Mouse (Mus musculus) midbrain, postnatal 0 days (tissue): ENCODE results near the gene Fastkd5. TPM values are rescaled to one million over a fixed set of nuclear protein-coding genes. Genes with fewer than 3 reads are reported as not detected.
A peak's percentile ranks its signal among the peaks of the same experiment; 100 is the strongest.

Source experiments
- ATAC-seq: fragments of 200-750 bp; cut with Nextera tagmentation; 2 replicates; pipeline ENCODE4 v1.8.0; 2017; ENCODE audit warnings: moderate number of reproducible peaks, mild to moderate bottlenecking, moderate TSS enrichment, moderate library complexity; ENCODE audit not compliant: low FRiP score
- DNase-seq: peaks from one replicate; pipeline ENCODE4 v3.0.0-alpha.2; 2015; ENCODE audit warnings: low spot score
- H3K27ac ChIP-seq: fragments of 300-500 bp; sonication (generic); 2 replicates; pipeline ENCODE4 v1.5.1; 2014; ENCODE audit warnings: low read depth, mild to moderate bottlenecking, low read length, mixed read lengths
- H3K27me3 ChIP-seq: fragments of 300-500 bp; sonication (generic); 2 replicates; pipeline ENCODE4 v1.6.1; 2014; ENCODE audit warnings: low read length, control low read depth, mixed read lengths; ENCODE audit not compliant: insufficient read depth
- H3K36me3 ChIP-seq: fragments of 300-500 bp; sonication (generic); 2 replicates; pipeline ENCODE4 v1.6.1; 2014; ENCODE audit warnings: low read length, control low read depth, mixed read lengths; ENCODE audit not compliant: insufficient read depth
- H3K4me1 ChIP-seq: fragments of 300-500 bp; sonication (generic); 2 replicates; pipeline ENCODE4 v1.6.1; 2014; ENCODE audit warnings: mild to moderate bottlenecking, control low read depth, antibody characterized with exemption, low read length, mixed read lengths; ENCODE audit not compliant: insufficient read depth
- H3K4me2 ChIP-seq: fragments of 300-500 bp; sonication (generic); 2 replicates; pipeline ENCODE4 v1.6.1; 2014; ENCODE audit warnings: low read depth, mild to moderate bottlenecking, low read length, mixed read lengths; ENCODE audit not compliant: poor library complexity, severe bottlenecking
- H3K4me3 ChIP-seq: fragments of 300-500 bp; sonication (generic); 2 replicates; pipeline ENCODE4 v1.5.1; 2014; ENCODE audit warnings: low read depth, mild to moderate bottlenecking, low read length, moderate library complexity
- H3K9ac ChIP-seq: fragments of 300-500 bp; sonication (generic); replicated peaks from 2 replicates; pipeline ENCODE4 v1.6.1; 2014; ENCODE audit warnings: mild to moderate bottlenecking, low read length, moderate library complexity, mixed read lengths; ENCODE audit not compliant: poor library complexity, severe bottlenecking
- H3K9me3 ChIP-seq: fragments of 300-500 bp; sonication (generic); 2 replicates; pipeline ENCODE4 v1.6.1; 2016; ENCODE audit warnings: low read length, control low read depth
- CTCF ChIP-seq: IDR thresholded peaks from 2 replicates; pipeline ENCODE4 v1.5.1; 2016; ENCODE audit warnings: antibody characterized with exemption, mild to moderate bottlenecking
- WGBS: fragments of 180-500 bp; shearing (Covaris S2); extraction: QIAGEN DNeasy Blood & Tissue Kit; methylation state at CpG from one replicate; pipeline ENCODE4 v1.1.7; 2014; 5-methylcytosine and 5-hydroxymethylcytosine counted together
- polyA plus RNA-seq: library from polyadenylated mRNA; unstranded; fragments of >200 nt; fragmentation: Nextera tagmentation; extraction: Ambion mirVana; gene quantifications from 2 replicates; pipeline ENCODE4 v1.2.1, GENCODE M21; 2015
- total RNA-seq: library from RNA; depleted of rRNA; stranded (reverse); fragments of >200 nt; gene quantifications from 2 replicates; pipeline ENCODE4 v1.2.3, GENCODE M21; 2014; rRNA removed

Fastkd5 gene
- total and polyA plus RNA-seq, 2 experiments from 2014 or later = 5.9 to 7.9 TPM

DNA sequence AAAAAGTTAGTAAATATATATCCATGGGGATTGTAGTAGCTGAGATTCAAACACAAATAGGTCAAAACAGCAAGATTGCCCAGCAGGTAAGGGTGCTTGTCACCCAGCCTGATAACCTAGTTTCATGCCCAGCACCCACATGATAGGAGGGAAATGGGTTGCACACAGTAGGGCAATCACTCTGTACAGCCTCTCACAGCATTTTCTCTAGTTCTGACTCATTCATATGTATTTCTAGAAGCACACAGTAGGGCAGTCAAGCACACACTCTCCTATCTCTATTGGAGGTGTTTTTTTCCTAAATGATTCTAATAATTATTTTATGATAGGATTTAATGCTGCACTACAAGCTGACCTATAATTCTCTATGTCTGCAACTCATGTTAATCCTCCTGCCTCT, 59.9 kb downstream of the Fastkd5 start:
- Histone ChIP-seq H3K4me3 (no peak overlapping the region), H3K27ac (no peak overlapping the region), H3K9me3 (no peaks in the 10 kb centered on the region), H3K4me2 (no peak overlapping the region), H3K36me3 (peaks cover 15% of the 10 kb centered on the region), H3K9ac (no peak overlapping the region), H3K4me1 (no peaks in the 10 kb centered on the region), H3K27me3 (no peaks in the 10 kb centered on the region)
- no peak for TF ChIP-seq CTCF
- ATAC-seq (no peak), DNase-seq (no peak)

DNA sequence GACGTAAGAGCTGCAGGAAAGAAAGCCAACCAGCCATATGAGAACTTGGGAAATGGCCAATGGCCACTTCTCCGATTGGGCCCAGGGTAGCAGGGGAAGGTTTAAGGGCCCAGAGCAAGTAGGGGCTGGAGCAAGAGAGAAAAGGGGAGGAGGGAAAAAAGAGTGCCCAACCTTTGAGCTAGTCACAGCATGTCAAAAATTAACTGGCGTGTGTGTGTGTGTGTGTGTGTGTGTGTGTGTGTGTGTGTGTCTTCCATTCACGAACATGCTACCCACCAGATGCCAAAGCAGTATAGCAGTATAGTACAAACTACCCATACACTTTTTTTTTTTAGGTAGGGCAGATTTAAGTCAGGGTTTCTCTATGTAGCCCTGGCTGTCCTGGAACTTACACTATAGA, 60.9 kb downstream of the Fastkd5 start:
- WGBS = 87% methylated on average over 3 of the region's 4 CpGs
- no peak for TF ChIP-seq CTCF

DNA sequence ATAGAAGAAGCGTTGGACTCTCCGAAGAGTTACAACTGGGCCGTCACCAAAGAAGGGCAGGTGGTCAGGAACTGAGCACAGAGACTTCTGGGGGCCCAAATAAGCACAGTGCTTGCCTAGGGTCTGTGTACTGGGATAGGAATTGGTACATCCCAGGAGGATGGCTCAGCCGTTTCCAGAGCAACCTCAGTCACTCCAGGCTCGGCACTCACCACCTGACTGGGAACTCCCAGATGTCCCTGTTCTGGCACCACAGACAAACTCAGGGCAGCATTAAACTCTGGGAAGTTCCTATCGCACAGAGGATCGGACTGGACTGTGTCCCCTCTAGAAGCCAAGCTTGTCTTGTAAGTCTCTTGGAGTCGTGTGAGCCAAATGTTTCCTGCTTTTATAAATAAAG, 64.8 kb downstream of the Fastkd5 start:
- DNase-seq (no peak), ATAC-seq (no peak)
- Histone ChIP-seq H3K9me3 (no peaks in the 10 kb centered on the region), H3K4me2 (peak overlapping the region; percentile 78), H3K36me3 (peaks cover 15% of the 10 kb centered on the region), H3K4me1 (no peaks in the 10 kb centered on the region; the same call in 1 of the 2 replicates), H3K27ac (no peak overlapping the region), H3K4me3 (no peak overlapping the region), H3K27me3 (no peaks in the 10 kb centered on the region), H3K9ac (no peak overlapping the region)
- WGBS = 80% methylated on average over 8 of the region's 8 CpGs
- TF ChIP-seq CTCF = no peak

More for the DNA sequence above, 60.9 kb downstream of the Fastkd5 start:
- no peaks in the 10 kb centered on the region; the same call in 1 of the 2 replicates for H3K4me1 ChIP-seq
- H3K4me3 ChIP-seq = no peak overlapping the region
- no peak overlapping the region for H3K27ac ChIP-seq
- H3K4me2 ChIP-seq = no peak overlapping the region
- no peak overlapping the region for H3K9ac ChIP-seq
- no peak for ATAC-seq
- DNase-seq = no peak
- H3K27me3 ChIP-seq = no peaks in the 10 kb centered on the region
- no peaks in the 10 kb centered on the region for H3K9me3 ChIP-seq
- peaks cover 15% of the 10 kb centered on the region for H3K36me3 ChIP-seq

DNA sequence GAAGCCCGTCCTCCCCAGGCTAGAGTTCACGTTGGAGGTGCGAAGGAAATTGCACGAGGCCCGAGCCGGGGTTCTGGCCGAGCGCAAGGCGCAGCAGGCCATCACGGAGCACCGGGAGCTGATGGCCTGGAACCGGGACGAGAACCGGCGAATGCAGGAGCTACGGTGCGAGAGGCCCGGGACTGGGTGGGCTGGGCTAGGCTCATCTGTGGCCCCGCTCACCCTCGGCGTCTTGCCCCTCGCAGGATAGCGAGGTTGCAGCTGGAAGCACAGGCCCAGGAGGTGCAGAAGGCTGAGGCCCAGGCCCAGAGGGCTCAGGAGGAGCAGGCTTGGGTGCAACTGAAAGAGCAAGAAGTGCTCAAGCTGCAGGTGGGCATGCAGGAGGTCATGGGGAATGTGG, 65.8 kb downstream of the Fastkd5 start:
- peak; percentile 32 for ATAC-seq
- DNase-seq = no peak
- WGBS = under 1% methylated on average over 21 of the region's 23 CpGs

More for the DNA sequence above, 65.8 kb downstream of the Fastkd5 start:
- Histone ChIP-seq H3K4me3 (peak overlapping the region; percentile 84), H3K36me3 (peaks cover 15% of the 10 kb centered on the region), H3K9me3 (no peaks in the 10 kb centered on the region), H3K4me2 (peak overlapping the region; percentile 78), H3K27ac (peak overlapping the region; percentile 70; the same call in 1 of the 2 replicates), H3K4me1 (no peaks in the 10 kb centered on the region; the same call in 1 of the 2 replicates), H3K27me3 (no peaks in the 10 kb centered on the region), H3K9ac (peak overlapping the region; percentile 89)
- TF ChIP-seq CTCF = no peak

Other genes starting within 250 kb of the Fastkd5 start
- gene Cpxm1, start 232.5 kb downstream of the Fastkd5 start, total RNA-seq = 25.4 and 26.2 TPM in 2 replicates
- gene Cpxm1, start 232.5 kb downstream of the Fastkd5 start, polyA plus RNA-seq = 32.4 and 35.3 TPM in 2 replicates
- not detected in 2 replicates for gene Gm28372, start 224.8 kb downstream of the Fastkd5 start, total RNA-seq
- 0.15 TPM in 1 of 2 replicates, not detected in the other for gene Gm28372, start 224.8 kb downstream of the Fastkd5 start, polyA plus RNA-seq
- not detected in 2 replicates for gene 1700020A23Rik, start 224.8 kb downstream of the Fastkd5 start, total RNA-seq
- 0.93 TPM in 1 of 2 replicates, not detected in the other for gene 1700020A23Rik, start 224.8 kb downstream of the Fastkd5 start, polyA plus RNA-seq
- not detected in 2 replicates for gene Tmem239, start 223.5 kb downstream of the Fastkd5 start, total RNA-seq
- gene Tmem239, start 223.5 kb downstream of the Fastkd5 start, polyA plus RNA-seq = 0.12 TPM in 1 of 2 replicates, not detected in the other
- 81.2 and 83.6 TPM in 2 replicates for gene Vps16, start 205.7 kb downstream of the Fastkd5 start, total RNA-seq
- gene Vps16, start 205.7 kb downstream of the Fastkd5 start, polyA plus RNA-seq = 86.6 and 89.9 TPM in 2 replicates
- gene Pced1a, start 205.3 kb downstream of the Fastkd5 start, total RNA-seq = 27.5 and 28.8 TPM in 2 replicates
- gene Pced1a, start 205.3 kb downstream of the Fastkd5 start, polyA plus RNA-seq = 12.0 and 12.3 TPM in 2 replicates
- gene Ptpra, start 179.7 kb downstream of the Fastkd5 start, total RNA-seq = 120 and 147 TPM in 2 replicates
- gene Ptpra, start 179.7 kb downstream of the Fastkd5 start, polyA plus RNA-seq = 139 and 144 TPM in 2 replicates
- gene Mrps26, start 66.3 kb downstream of the Fastkd5 start, total RNA-seq = 54.7 and 60.5 TPM in 2 replicates
- 128 and 131 TPM in 2 replicates for gene Mrps26, start 66.3 kb downstream of the Fastkd5 start, polyA plus RNA-seq
- gene Oxt, start 53.9 kb downstream of the Fastkd5 start, total RNA-seq = 0.94 and 2.5 TPM in 2 replicates
- 5.0 and 24.0 TPM in 2 replicates for gene Oxt, start 53.9 kb downstream of the Fastkd5 start, polyA plus RNA-seq
- 10.7 and 12.2 TPM in 2 replicates for gene Avp, start 47.5 kb downstream of the Fastkd5 start, total RNA-seq
- gene Avp, start 47.5 kb downstream of the Fastkd5 start, polyA plus RNA-seq = 145 and 317 TPM in 2 replicates
- gene Ubox5, start within 50 bp of the Fastkd5 start, total RNA-seq = 6.0 and 6.8 TPM in 2 replicates
- gene Ubox5, start within 50 bp of the Fastkd5 start, polyA plus RNA-seq = 5.1 and 5.5 TPM in 2 replicates
- gene Lzts3, start 12.8 kb upstream of the Fastkd5 start, total RNA-seq = 65.9 and 76.6 TPM in 2 replicates
- gene Lzts3, start 12.8 kb upstream of the Fastkd5 start, polyA plus RNA-seq = 14.2 and 18.8 TPM in 2 replicates
- 24.4 and 36.0 TPM in 2 replicates for gene Ddrgk1, start 34.6 kb upstream of the Fastkd5 start, total RNA-seq
- 88.6 and 90.4 TPM in 2 replicates for gene Ddrgk1, start 34.6 kb upstream of the Fastkd5 start, polyA plus RNA-seq
- gene Itpa, start 37.6 kb upstream of the Fastkd5 start, total RNA-seq = 140 and 160 TPM in 2 replicates
- 126 and 130 TPM in 2 replicates for gene Itpa, start 37.6 kb upstream of the Fastkd5 start, polyA plus RNA-seq
- gene Slc4a11, start 67.5 kb upstream of the Fastkd5 start, total RNA-seq = 0.16 and 0.33 TPM in 2 replicates
- gene Slc4a11, start 67.5 kb upstream of the Fastkd5 start, polyA plus RNA-seq = 0.42 and 0.56 TPM in 2 replicates